Mouse (Mus musculus) limb, embryonic 12.5 days (tissue): ENCODE measurements around the gene Dtnbp1. TPM values are rescaled to one million over a fixed set of nuclear protein-coding genes. Genes with fewer than 3 reads are reported as not detected.

Source experiments
- ATAC-seq: fragments of 200-750 bp; cut with Nextera tagmentation; 2 replicates; pipeline ENCODE4 v1.8.0; 2017; ENCODE audit warnings: low read depth, moderate TSS enrichment; ENCODE audit not compliant: insufficient number of reproducible peaks, insufficient read depth, low FRiP score, low TSS enrichment
- H3K27ac ChIP-seq: fragments of 300-500 bp; sonication (generic); 2 replicates; pipeline ENCODE4 v1.5.1; 2016; ENCODE audit warnings: mild to moderate bottlenecking, moderate library complexity
- H3K27me3 ChIP-seq: fragments of 300-500 bp; sonication (generic); 2 replicates; pipeline ENCODE4 v1.6.1; 2016; ENCODE audit warnings: mild to moderate bottlenecking, moderate library complexity
- H3K36me3 ChIP-seq: fragments of 300-500 bp; sonication (generic); 2 replicates; pipeline ENCODE4 v1.6.1; 2016; ENCODE audit warnings: mild to moderate bottlenecking, moderate library complexity
- H3K4me1 ChIP-seq: fragments of 300-500 bp; sonication (generic); replicated peaks from 2 replicates; pipeline ENCODE4 v1.6.1; 2016
- H3K4me2 ChIP-seq: fragments of 300-500 bp; sonication (generic); 2 replicates; pipeline ENCODE4 v1.6.1; 2016; ENCODE audit warnings: mild to moderate bottlenecking, moderate library complexity
- H3K4me3 ChIP-seq: fragments of 300-500 bp; sonication (generic); replicated peaks from 2 replicates; pipeline ENCODE4 v1.5.1; 2016; ENCODE audit warnings: mild to moderate bottlenecking
- H3K9ac ChIP-seq: fragments of 300-500 bp; sonication (generic); replicated peaks from 2 replicates; pipeline ENCODE4 v1.6.1; 2016; ENCODE audit warnings: mild to moderate bottlenecking, moderate library complexity
- H3K9me3 ChIP-seq: fragments of 300-500 bp; sonication (generic); 2 replicates; pipeline ENCODE4 v1.6.1; 2016; ENCODE audit warnings: mild to moderate bottlenecking, moderate library complexity
- WGBS: fragments of 180-500 bp; shearing (Covaris S2); methylation state at CpG from one replicate; pipeline ENCODE4 v1.1.7; 2016; 5-methylcytosine and 5-hydroxymethylcytosine counted together
- polyA plus RNA-seq: library from polyadenylated mRNA; unstranded; fragments of >200 nt; fragmentation: Nextera tagmentation; extraction: Ambion mirVana; gene quantifications from 2 replicates; pipeline ENCODE4 v1.2.1, GENCODE M21; 2016

Dtnbp1 gene
- polyA plus RNA-seq, 1 experiment from 2014 or later = 76.2 TPM

DNA sequence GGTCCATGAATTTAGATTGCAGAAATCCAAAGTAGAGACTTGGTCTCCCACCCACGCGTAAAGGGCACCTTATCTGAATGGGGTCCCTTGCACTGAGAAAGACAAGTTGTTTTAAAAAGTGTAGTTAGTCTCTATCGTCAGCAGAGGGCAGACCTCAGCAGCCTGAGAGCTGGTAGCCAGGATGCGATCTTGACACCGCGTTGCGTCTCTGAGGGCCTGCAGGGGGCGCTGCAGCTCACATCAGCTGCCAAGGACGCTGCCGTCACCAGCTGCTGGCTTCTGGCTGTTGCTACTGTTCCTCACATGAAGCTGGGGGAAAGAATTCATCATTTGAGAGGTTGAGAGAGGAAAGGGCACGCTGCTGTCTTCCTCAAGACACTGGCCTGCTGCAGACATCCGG is 28.9 kb upstream of the Dtnbp1 start:
- WGBS = 15% methylated on average over 12 of the region's 12 CpGs
- Histone ChIP-seq H3K4me1 (peaks cover 46% of the 10 kb centered on the region), H3K27me3 (no peaks in the 10 kb centered on the region), H3K27ac (no peak overlapping the region), H3K36me3 (no peaks in the 10 kb centered on the region), H3K4me2 (no peak overlapping the region), H3K9ac (no peak overlapping the region), H3K9me3 (no peaks in the 10 kb centered on the region), H3K4me3 (no peak overlapping the region)
- ATAC-seq = no peak

DNA sequence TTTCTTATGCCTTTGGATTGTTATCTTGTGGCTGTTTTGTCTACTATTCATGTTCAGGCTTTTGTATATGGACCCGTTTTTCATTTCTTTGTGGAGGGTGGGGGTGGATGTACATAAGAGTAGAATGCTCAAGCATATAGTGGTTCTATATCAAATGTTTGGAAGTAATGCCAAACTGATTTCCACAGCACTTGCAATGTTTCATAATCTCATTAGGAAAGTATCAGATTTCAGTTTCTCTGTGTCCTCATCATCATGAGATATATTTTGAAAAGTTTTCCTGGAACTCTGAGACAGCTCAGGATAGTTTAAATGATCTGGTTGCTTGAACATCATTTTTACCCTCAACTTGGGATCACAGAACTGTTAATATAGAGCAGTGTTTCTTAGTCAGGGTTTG is 27.8 kb upstream of the Dtnbp1 start:
- 83% methylated on average over 1 of the region's 1 CpGs for WGBS

DNA sequence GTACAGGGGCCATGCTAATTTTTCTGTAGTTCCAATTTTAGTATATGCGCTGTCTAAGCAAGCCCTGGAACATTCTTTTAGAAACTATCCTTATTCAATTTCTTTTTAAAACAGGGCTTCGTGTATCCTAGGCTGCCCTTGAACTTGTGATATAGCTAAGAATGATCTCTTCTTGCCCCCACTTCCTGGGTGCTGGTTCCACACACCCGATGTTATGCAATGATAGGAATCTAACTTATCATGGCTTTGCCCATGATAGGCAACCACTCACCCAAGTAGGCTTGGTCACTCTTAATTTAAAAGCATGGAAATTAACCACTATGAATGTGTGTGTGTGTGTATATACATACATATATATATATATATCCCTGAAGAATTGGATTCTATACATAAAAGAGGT is 24.3 kb upstream of the Dtnbp1 start:
- no peaks in the 10 kb centered on the region for H3K9me3 ChIP-seq
- WGBS = 90% methylated on average over 3 of the region's 3 CpGs
- no peaks in the 10 kb centered on the region for H3K36me3 ChIP-seq
- H3K4me1 ChIP-seq = peaks cover 25% of the 10 kb centered on the region
- no peak overlapping the region for H3K9ac ChIP-seq
- ATAC-seq = no peak
- H3K4me3 ChIP-seq = no peak overlapping the region
- H3K4me2 ChIP-seq = no peak overlapping the region
- H3K27me3 ChIP-seq = no peaks in the 10 kb centered on the region
- no peak overlapping the region for H3K27ac ChIP-seq

More for the DNA sequence above, 27.8 kb upstream of the Dtnbp1 start:
- no peak for ATAC-seq
- Histone ChIP-seq H3K36me3 (no peaks in the 10 kb centered on the region), H3K9me3 (no peaks in the 10 kb centered on the region), H3K4me3 (no peak overlapping the region), H3K4me1 (peaks cover 43% of the 10 kb centered on the region), H3K9ac (no peak overlapping the region), H3K4me2 (no peak overlapping the region), H3K27me3 (no peaks in the 10 kb centered on the region), H3K27ac (no peak overlapping the region)

DNA sequence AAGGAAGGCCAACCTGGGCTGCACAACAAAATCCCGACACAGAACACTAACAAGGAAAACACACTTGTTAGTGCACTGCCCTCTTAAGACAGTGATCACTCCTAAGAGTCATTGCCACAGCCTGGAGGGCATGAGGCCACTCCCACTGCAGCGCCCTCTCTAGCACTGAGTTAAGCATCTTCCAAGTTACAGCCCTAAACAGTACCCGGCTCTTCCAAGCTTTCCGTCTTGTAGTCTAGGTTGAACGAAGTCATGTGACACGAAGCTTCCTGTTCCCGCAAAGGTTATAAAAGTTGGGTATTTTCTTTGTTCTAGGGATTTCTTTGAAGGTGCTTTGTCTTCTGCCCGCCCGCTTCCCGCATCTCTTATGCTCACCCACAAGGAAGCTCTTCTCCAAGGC is 22.9 kb upstream of the Dtnbp1 start:
- 78% methylated on average over 10 of the region's 10 CpGs for WGBS
- no peak for ATAC-seq
- Histone ChIP-seq H3K9me3 (no peaks in the 10 kb centered on the region), H3K27me3 (no peaks in the 10 kb centered on the region), H3K4me2 (no peak overlapping the region), H3K9ac (no peak overlapping the region), H3K36me3 (no peaks in the 10 kb centered on the region), H3K4me1 (peaks cover 21% of the 10 kb centered on the region), H3K4me3 (no peak overlapping the region), H3K27ac (no peak overlapping the region)

DNA sequence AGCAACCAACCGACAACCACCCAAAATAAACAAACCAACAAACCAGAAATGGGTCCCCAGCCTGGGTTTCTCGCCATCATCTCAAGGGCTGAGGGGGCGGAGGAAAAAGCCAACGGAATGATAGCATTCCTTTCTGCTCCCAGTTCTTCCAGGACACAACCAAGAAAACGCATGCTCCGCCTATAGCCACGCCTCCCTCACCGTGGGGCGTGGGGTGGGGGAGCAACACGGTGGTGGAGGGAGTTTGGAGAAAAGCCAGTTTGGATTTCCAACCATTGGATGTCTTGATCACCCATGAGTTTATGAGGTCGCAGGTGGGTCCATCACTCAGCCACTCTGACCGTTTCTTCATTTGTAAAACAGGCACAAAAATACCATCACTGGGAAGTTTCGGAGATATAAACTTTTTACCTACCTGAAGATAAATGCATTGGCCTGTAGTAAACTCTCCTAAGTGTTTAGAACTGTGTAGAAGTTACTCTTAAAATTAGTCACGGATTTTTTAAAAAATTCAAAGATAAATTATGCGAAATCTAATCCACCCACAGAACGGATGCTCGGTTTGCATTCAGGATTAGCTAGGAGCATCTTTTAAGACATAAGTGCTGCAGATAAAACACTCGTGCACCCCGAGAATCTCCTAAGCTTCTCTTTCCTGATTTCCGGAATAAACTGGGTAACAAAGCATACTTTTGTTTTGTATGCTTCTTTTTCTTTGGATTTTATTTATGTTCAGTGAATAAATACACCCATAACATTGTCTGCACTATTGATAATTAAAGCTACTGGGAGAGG is 21.6 kb upstream of the Dtnbp1 start:
- Histone ChIP-seq H3K4me1 (peaks cover 21% of the 10 kb centered on the region), H3K4me2 (no peak overlapping the region), H3K9ac (no peak overlapping the region), H3K27me3 (no peaks in the 10 kb centered on the region), H3K27ac (no peak overlapping the region), H3K36me3 (no peaks in the 10 kb centered on the region), H3K9me3 (no peaks in the 10 kb centered on the region), H3K4me3 (no peak overlapping the region)
- WGBS = 75% methylated on average over 20 of the region's 20 CpGs
- ATAC-seq = no peak

DNA sequence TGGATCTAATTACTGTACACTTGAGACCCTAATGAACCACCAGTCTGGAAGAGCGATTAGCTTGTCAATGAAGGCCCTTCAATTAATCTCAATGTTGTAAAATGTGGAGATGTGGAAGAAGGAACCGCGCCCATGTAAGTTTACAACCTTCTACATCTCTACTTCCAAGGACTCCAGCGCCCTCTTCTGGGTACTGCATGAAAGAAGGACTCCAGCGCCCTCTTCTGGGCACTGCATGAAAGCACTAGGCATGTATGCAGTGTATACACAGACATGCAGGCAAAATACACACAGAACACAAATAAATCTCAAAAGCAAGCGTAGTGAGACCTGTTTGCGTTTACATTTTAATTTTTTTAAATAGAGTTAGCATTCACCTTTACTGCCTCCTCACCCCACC is 6.2 kb upstream of the Dtnbp1 start:
- H3K4me1 ChIP-seq = peaks cover 11% of the 10 kb centered on the region
- ATAC-seq = no peak
- no peak overlapping the region for H3K27ac ChIP-seq
- H3K36me3 ChIP-seq = no peaks in the 10 kb centered on the region
- no peak overlapping the region for H3K4me3 ChIP-seq
- H3K27me3 ChIP-seq = no peaks in the 10 kb centered on the region
- no peaks in the 10 kb centered on the region for H3K9me3 ChIP-seq
- H3K9ac ChIP-seq = no peak overlapping the region
- 65% methylated on average over 7 of the region's 7 CpGs for WGBS
- H3K4me2 ChIP-seq = no peak overlapping the region

DNA sequence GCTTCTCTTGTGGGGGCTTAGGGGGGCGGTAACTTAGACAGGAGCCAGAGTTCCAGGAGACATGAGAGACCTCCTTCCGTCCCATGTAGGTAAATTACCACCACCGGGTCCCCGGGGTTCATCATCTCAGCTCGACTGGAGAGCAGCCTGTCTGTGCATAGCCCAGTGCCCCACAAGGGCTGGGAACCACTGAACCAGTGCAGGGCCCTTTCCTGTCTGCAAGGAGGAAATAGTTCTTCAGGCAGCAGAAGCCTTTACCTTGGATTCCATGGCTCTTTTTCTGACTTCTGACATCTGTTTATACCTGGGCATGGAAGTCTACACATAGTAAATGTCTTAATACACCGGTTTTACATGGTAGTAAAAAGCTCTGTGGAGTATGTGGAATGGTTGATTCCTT is 5.8 kb upstream of the Dtnbp1 start:
- no peak overlapping the region for H3K4me3 ChIP-seq
- H3K9me3 ChIP-seq = no peaks in the 10 kb centered on the region
- H3K4me2 ChIP-seq = no peak overlapping the region
- WGBS = 69% methylated on average over 6 of the region's 6 CpGs
- H3K36me3 ChIP-seq = no peaks in the 10 kb centered on the region
- ATAC-seq = no peak
- H3K9ac ChIP-seq = no peak overlapping the region
- no peaks in the 10 kb centered on the region for H3K27me3 ChIP-seq
- no peak overlapping the region for H3K27ac ChIP-seq
- peaks cover 12% of the 10 kb centered on the region for H3K4me1 ChIP-seq

DNA sequence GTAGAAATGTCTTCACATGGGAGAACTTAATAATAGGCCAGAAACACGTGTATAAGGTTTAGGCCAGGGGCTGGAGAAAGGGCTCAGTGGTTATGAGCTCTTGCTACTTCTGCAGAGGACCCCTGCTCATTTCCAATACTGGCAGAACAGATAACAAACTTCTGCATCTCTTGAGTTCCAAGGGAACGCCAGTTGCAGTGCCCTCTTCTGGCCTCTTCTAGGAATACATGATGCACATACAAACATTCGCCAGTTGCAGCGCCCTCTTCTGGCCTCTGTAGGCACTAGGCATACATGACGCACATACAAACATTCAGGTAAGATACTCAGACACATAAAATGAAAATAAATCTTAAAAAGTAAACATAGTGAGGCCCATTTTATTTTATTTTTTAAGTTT is 4.5 kb upstream of the Dtnbp1 start:
- Histone ChIP-seq H3K4me2 (no peak overlapping the region), H3K36me3 (no peaks in the 10 kb centered on the region), H3K9me3 (no peaks in the 10 kb centered on the region), H3K9ac (no peak overlapping the region), H3K4me1 (peaks cover 19% of the 10 kb centered on the region), H3K27ac (no peak overlapping the region), H3K27me3 (no peaks in the 10 kb centered on the region), H3K4me3 (no peak overlapping the region)
- 78% methylated on average over 5 of the region's 5 CpGs for WGBS
- ATAC-seq = no peak

DNA sequence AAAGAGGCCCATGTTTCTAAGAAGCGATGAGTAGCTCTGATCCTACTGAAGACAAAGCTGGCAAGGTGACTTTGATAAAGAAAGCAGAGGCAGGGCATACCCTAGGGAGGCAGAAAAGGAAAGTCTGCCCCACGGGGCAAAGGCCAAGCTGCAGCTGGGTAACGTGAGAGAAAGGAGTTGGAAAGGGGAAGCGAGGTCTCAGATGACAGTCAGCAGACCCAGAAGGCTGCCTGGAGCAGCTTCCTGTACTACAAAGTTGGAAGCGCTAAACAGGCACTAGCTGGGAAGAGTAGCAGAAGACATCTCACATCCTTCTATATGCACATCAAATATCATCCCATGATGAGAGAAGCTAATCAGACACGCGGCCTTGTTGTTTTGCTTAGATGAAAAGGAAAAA is 3.9 kb upstream of the Dtnbp1 start:
- Histone ChIP-seq H3K4me2 (no peak overlapping the region), H3K27ac (no peak overlapping the region), H3K9ac (no peak overlapping the region), H3K9me3 (no peaks in the 10 kb centered on the region), H3K36me3 (no peaks in the 10 kb centered on the region), H3K4me3 (no peak overlapping the region), H3K4me1 (peaks cover 19% of the 10 kb centered on the region), H3K27me3 (no peaks in the 10 kb centered on the region)
- 57% methylated on average over 7 of the region's 7 CpGs for WGBS
- ATAC-seq = no peak

DNA sequence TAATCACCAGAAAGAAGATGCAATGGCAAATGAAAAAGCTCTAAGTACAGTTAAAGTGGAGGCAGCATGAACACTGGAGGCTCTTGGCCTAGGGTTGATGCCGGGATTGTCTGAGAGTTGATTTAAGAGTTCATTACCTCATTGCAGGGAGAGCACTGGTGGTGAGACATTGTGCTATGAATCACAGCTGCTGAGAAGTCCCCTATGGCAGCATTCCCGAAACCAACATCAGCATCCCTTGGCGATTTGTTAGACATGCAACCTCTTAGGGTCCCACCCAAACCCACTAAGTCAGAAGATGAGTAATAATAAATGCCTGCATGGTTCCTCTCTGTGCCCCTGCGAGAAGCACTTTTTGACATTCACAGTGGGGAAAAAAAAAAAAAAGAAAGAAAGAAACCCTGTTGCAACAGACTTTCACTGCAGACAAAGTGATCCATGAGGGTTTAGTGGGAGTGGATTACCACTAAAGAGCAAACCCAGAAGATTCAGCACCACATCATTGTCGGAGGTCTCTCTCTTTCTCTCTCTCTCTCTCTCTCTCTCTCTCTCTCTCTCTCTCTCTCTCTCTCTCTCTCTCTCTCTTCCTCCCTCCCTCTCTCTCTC is 3.1 kb upstream of the Dtnbp1 start:
- ATAC-seq = no peak
- no peak overlapping the region for H3K4me3 ChIP-seq
- H3K4me2 ChIP-seq = no peak overlapping the region
- H3K4me1 ChIP-seq = peaks cover 22% of the 10 kb centered on the region
- no peaks in the 10 kb centered on the region for H3K27me3 ChIP-seq
- 81% methylated on average over 5 of the region's 5 CpGs for WGBS
- H3K27ac ChIP-seq = no peak overlapping the region
- H3K36me3 ChIP-seq = no peaks in the 10 kb centered on the region
- H3K9me3 ChIP-seq = no peaks in the 10 kb centered on the region
- no peak overlapping the region for H3K9ac ChIP-seq

DNA sequence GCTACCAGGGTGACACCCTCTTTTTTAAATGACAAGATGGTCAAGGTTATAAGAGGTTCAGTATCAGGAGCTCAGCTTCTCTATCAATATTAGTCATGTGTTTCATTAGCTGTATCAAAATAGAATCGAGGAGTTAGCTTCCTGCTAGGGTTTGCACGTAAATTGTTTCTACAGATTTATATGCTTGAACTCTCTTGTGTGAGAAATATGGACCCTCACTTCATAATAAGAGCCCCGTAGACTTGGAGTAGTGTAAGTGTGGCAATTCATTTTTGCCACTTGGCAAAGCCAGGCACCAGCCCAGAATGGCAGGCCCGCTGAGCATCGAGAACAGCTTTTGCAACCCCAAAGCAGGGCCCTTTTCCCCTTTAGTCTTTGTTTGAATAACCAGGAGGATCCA is 1.1 kb upstream of the Dtnbp1 start:
- WGBS = 70% methylated on average over 5 of the region's 5 CpGs
- Histone ChIP-seq H3K9me3 (no peaks in the 10 kb centered on the region), H3K4me1 (peaks cover 24% of the 10 kb centered on the region), H3K27me3 (no peaks in the 10 kb centered on the region), H3K9ac (no peak overlapping the region), H3K4me3 (no peak overlapping the region), H3K27ac (no peak overlapping the region), H3K36me3 (peaks cover 8% of the 10 kb centered on the region), H3K4me2 (peak overlapping the region; percentile 56; the same call in 1 of the 2 replicates)
- ATAC-seq = no peak
